Mouse (Mus musculus): ENCODE measurements at regions not wholly inside any gene's neighbourhood (a gene's known extent, or its start where the extent isn't known, plus 50 kb on each side); places are given as distances from the start of the nearest gene placed in this dataset.
"Not testable (repeated sequence)": the region's sequence is repeated elsewhere in the genome, so short reads cannot be mapped to it uniquely, and the experiment has no call there.

DNA sequence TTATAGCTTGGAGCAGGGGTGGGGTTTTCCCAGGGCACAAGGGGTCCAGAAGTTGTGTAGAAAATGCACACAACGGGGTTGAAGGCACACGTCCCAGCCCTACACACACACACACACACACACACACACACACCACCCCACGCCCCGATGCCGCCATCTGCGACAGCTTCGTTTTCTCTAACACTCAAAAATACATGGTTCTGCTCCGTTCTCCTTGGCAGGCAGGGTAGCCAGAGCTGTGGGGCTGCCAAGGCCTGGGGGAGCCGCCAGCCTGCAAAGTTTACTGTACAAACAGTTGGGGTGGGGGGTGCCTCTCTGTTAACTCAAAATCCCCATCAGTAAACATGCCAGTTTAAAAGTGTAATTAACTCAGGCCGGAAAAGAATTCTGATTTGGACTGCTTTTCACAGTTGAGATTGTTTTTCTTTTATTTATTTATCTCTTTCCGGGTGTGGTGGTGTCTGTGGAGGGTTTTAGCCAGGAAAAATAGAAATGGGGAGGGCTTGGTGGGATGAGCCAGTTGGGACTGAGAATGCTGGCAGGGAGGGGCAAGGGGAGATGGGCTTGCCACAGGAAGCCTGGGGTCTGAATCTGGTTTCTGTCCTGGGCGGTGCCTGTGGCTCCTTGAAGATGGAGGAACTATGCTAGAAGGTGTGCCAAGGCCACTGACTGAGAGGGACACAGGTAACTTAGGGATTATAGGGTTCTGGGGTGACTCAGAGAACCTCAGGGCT, 148.4 kb upstream of the Rtl1 start:
- DNase-seq (ENCODE audit: extremely low read depth, insufficient read length, low spot score): no peak

DNA sequence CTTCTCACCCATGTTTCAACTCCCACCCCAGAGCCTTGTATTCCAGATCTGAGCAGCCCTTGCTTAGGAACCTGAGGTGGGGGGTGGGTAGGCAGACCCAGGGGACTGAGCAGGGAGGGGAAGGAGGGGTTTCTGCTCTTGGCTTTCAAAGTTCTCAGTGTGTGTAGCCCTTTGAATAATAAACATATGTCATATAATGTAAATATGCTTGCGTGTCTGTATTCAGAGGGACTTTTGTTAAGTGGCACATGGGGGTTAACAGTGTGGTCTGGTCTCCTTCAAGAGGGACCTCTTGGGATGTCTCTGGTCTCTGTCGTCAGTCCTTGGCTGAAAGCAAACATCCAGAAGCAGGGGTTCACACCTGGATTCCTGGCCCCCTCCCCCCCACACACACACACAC, 149.1 kb upstream of the Rtl1 start:
- DNase-seq (ENCODE audit: extremely low read depth, insufficient read length, low spot score): no peak

DNA sequence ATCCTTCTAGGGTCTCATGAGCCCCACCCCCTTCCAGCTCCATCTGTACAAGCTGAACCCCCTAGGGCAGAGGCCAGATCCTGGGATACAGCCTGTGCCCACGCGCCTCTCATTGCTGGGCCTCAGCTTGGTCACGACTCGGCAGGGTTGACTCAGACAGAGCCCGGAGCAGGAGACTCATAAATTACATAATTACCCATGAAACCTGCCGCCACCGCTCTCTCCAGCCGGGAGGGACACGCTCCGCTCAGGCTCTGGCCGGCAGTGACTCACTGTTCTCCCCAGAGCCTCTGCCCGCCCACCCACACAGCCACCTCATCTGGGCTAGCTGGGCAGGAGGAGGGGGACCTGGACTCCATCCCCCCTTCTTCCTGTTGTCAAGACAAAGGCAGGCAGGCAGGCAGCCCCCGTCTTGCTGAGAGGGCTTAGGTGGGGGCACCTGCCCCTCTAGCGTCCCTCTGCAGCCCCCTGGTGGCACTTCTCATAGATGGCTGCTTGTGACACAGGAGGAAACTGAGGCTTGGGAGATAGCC, 149.6 kb upstream of the Rtl1 start:
- peak; percentile 80 for DNase-seq (ENCODE audit: extremely low read depth, insufficient read length, low spot score)

DNA sequence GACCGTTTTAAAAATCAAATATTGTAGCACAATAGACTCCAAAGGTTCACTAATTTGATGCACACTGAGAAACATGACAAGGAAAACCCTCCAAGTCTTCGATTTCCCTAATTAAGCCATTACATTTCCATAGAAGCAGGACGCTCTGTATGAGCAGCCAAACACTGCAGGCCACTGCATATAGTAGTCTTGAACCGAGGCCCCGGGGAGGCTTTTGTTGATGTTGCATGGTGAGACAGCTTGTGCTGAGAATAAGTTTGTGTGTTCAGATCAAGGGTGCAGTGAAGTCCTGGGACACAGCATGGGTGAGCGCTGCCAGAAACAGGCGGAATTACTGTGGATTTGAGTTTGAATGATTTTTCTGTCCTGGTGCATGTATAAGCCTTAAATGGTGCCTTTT, 154.9 kb upstream of the Rtl1 start:
- no peak for DNase-seq (ENCODE audit: extremely low read depth, insufficient read length, low spot score)

DNA sequence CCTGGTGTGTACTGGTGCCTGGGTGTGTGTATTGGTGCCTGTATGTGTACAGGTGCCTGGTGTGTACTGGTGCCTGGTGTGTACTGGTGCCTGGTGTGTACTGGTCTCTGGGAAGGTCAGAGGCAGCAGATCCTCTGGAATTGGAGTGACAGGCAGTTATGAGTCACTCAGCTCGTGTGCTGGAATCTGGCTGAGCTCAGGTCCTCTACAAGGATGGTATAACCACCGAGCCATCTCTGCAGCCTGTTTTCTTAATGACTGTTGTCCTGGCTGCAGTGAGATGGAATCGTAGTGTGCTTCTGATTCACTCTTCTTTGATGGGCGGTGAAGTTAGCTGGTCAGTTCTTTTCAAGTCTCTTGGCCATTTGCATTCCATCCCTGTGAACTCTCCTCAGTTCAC, 164.2 kb upstream of the Rtl1 start:
- no peak for DNase-seq (ENCODE audit: extremely low read depth, insufficient read length, low spot score)

DNA sequence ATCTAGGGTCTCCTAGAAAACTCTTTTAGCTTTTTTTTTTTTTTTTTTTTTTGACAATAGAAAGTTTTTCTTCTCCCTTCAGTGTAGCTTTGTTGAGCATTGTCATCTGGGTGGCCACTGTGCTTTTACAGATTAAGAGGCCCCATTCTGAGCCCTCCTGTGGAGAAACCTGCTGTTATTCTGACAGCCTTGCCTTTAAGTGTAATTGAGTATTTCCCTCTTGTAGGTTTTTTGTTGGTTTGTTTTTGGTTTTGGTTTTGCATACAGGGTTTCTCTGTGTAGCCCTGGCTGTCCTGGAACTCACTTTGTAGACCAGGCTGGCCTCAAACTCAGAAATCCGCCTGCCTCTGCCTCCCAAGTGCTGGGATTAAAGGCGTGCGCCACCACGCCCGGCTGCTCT, 166.5 kb upstream of the Rtl1 start:
- not testable (repeated sequence) for DNase-seq (ENCODE audit: extremely low read depth, insufficient read length, low spot score)

DNA sequence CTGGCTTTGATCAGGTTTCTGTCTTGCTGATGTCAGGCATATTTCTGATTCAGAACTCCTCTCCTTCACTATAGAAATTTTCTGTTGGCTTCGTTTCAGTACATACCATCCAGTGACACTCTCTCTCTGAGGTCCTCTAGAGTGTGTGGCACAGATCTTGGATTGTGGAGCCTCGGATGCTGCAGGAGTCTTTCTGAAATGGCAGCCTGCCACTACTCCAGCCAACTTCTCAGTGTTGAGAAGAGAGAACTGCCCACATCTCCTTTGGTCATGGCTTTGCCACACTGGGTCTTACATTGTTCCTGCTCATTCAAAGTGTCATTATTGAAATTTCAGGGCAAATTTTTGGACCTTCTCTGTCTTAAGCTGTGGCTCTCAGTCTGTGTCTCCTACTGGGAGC, 172.4 kb upstream of the Rtl1 start:
- no peak for DNase-seq (ENCODE audit: extremely low read depth, insufficient read length, low spot score)

DNA sequence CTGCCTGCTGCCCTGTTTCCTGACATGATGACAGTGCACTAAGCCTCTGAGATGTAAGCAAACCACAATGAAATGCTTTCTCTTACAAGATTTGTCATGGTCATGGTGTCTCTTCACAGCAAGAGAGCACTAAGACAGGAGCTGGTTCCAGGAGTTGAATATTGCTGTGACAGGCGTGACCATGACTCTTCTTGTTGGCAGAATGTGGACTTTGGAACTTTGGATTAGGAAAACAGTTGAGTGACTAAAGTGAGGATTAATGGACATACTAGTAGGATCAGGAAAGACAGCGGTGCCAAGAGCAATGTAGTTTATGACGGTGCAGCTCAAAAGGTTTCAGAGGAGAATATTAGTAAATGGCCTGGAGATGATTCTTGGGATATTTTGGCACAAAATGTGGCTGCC, 173.8 kb upstream of the Rtl1 start:
- no peak for DNase-seq (ENCODE audit: extremely low read depth, insufficient read length, low spot score)

DNA sequence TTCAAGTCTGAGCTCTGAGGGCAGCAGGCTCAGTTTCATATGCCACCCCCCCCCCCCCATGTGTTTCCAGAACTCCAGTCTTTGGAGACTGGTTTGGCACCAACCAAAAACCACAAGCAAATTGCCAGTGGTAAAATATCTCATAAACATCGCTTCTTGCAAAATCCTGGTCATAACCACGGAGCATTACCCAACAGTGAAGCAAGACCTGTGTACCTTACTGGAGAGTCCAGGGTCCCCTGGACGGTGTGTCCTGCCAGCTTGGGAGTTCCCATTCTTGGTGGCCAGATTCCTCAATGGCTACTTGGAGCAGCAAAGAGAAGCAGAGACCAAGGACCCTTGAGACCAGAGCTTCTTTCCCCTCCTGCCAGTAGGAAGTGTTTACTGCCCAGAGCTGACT, 198.7 kb upstream of the Rtl1 start:
- DNase-seq (ENCODE audit: extremely low read depth, insufficient read length, low spot score): peak; percentile 40

DNA sequence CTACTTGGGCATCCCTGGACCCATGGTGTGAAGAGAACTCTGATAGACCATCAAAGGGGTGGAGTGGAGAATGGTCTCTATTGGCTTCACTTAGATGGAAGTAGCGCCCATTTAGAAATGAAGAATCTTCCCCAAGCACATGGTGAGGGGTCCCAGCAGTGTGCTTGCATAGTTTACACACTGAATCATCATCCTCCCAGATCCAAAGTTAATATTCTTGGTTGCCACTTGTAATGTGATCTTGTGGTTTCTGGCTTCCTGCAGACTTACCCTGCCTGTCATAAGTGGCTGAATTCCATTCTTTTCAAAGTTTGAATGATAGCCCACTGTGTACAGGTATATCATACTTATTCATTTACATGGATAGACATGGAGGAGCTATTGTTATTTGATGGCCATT, 199.3 kb upstream of the Rtl1 start:
- DNase-seq (ENCODE audit: extremely low read depth, insufficient read length, low spot score): peak; percentile 19

DNA sequence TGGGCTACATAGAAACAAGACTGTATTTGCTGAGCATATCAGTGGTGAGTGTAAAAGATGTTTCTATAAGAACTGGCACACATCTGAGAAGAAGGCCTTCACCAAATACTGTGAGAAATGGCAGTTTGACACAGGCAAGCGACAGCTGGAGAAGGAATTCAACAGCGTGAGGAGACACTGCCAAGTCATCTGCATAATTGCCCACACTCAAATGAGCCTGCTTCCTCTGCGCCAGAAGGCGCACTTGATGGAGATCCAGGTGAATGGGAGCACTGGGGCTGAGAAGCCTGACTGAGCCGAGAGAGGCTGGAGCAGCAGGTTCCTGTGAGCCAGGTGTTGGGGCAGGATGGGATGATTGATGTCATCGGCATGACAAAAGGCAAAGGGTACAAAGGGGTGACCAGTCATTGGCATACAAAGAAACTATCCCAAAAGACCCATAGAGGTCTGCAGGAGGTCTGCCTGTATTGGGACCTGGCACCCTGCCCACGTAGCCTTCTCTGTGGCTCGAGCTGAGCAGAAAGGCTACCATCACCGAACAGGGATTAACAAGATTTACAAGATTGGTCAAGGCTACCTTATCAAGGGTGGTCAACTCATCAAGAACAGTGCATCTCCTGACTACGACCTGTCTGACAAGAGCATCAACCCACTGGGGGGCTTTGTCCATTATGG, 227.2 kb upstream of the Rtl1 start:
- DNase-seq (ENCODE audit: extremely low read depth, insufficient read length, low spot score): no peak

DNA sequence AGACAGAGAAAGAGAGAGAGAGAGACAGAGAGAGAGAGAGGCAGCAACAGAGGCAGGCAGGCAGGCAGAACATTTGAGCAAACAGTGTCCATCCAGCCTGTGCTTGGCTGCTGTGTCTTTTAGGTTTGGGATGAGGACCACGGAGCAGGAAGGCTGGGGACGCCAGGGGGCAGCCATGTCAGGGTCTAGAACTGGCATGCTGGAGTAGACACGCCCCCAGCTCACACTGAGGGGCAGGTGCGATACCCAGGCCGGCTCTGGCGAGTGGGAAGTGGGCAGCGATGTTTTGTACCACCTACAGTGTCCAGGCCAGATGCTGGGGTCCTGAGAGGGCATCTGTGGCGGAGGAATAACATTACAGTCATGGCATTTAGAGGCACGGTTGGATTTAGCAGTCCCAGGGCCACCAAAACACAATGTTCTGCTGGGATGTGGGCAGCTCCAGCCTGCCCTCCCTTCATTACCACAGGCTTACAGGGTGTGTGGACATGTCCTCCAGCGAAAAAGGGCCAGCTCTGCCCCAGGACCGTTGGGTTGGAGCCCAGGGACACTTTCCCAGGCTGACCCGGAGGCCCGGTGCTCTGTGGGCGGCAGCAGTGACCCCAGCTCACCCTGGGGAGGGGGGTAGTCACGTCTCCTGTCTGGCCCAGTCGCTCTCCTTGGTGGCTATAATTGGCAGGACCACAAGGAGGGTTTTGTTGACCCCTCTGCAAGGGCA, 230.3 kb upstream of the Rtl1 start:
- DNase-seq (ENCODE audit: extremely low read depth, insufficient read length, low spot score): no peak

DNA sequence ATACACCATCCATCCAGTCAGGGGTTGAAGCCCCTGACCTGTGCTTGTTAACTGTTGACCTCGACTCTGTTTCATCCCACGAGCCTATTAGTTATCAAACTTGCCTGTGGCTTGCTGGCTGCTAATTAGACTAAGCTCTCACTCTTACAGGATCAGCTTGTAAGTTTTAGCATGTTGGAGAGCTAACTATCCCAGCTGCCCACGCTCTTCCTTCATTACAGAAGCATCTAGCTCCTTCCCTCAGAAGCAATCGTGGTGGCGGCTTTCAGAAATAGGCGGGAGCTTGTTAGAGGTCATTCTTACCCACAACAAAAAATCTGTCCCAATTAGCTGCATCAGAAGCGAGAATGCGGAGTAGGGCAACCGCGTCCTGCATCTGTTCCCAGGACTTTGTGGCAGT, 232.8 kb upstream of the Rtl1 start:
- DNase-seq (ENCODE audit: extremely low read depth, insufficient read length, low spot score): no peak

DNA sequence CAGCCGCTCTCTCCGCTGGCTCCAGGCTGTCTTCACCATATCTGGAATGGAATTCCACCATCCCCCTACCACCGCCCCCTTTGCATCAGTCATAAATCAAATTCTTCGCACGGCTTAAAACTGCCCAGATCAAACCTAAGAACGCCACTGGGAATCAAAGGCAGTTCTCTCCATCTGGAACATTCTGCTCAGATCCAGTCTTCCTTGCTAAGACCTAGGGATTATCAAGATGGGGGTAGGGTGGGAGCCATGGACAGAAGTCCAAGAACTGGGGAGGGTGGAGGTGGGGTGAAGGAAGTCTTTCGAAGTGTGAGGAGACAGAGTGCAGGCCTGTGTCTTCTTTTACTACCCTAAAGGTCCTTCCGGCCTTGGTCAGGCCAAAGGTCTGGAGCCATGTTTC, 236.4 kb upstream of the Rtl1 start:
- DNase-seq (ENCODE audit: extremely low read depth, insufficient read length, low spot score): no peak

DNA sequence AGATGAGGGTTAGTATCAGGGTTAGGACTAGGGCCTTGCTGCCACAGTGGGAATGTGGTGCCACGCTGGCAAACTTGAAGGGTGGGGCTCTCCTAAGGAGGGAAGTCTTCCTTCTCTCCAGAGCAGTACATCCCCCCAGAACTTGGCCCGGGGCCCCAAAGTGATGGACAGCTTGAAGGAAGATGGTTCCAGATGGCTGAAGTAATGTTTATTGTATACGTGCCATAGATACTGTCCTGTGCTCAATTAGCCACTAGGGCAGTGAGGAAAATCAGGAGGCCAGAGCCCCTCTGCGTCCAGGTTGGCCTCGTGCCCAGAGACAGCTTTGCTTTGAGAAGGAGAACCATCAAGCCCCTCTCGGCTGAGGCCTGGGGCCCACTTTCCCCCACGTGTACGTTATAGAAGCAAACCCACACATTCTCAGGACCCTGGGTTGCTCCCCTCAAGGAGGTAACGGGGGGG, 239.0 kb upstream of the Rtl1 start:
- DNase-seq (ENCODE audit: extremely low read depth, insufficient read length, low spot score): no peak

DNA sequence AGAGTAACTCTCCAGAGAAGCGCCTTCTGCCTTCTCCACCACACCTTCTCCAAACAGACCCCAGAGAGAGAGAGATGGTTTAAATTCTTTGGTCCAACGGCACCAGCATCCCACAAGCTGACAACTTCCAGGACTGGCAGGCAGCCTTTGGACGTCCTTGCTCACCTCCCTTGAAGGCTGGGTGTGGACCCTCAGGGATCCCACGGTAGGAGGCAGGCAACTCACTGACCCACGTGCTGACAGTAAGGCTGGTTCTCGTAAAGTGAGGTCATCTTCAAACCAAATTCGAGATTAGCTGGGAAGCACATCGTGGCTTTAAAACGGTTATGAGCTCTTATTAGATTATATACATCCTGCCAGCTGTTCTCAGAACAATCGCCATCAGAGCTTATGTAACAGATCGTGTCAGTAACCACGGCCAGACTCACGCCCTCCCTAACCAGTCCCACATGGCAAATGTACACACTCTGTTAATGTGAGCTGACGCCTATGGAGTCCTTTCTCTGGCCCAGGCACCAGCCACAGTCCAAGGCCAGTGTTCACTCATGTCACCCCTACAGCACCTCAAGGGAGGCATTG, 239.9 kb upstream of the Rtl1 start:
- DNase-seq (ENCODE audit: extremely low read depth, insufficient read length, low spot score): no peak

DNA sequence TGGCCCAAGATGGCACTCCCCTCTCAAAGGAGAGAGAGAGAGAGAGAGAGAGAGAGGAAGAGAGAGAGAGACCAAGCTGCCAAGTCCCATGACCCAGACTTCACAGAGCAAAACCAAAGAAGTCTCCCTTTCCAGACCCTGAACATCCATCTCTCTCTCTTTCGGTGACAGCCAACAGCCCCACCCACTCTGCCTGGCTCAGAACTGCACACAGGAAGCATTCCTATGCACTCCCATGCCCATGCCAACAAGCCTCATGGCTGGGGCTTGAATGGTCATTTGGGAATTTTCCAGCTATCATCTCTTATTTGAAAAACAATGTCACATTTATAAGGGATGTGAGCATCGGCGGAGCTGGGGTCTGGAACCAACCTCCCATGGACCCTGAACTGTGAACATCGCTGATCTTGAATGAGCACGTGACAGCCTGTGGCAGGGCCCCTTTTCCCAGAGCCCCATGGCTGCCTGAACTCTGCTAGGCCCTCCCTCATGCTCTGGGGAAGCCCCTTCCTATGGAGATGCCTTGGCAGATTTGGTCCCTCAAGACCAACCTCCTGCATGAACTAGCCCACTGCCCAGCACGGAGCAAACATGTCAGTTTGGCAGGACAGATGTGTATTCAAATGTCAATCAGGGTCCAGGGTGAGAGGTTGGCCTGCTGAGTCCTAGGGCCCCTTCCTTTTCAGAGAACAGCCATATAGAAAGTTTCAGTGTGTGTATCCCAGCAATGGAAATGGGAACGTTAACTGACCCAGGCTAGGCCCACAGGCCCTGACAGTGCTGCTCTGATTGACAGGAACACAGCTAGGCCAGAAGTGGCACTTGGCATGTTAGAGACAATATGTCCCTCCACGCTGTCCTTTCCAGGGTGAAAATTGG, 244.8 kb upstream of the Rtl1 start:
- DNase-seq (ENCODE audit: extremely low read depth, insufficient read length, low spot score): no peak

DNA sequence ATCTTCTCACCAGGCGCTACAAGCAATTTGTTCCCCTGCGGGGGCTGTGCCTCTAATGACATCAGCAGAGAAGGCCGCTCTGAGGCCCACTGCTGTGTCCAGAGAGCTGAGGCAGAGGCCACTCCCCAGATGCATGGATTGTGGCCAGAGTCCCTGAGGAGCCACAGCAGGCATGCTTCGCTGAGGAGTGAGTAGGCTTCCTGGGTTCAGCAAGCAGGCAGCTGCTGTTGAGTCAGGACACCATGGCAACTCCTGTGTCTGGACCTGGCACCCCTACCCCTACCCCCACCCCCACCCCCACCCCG, 245.4 kb upstream of the Rtl1 start:
- no peak for DNase-seq (ENCODE audit: extremely low read depth, insufficient read length, low spot score)

DNA sequence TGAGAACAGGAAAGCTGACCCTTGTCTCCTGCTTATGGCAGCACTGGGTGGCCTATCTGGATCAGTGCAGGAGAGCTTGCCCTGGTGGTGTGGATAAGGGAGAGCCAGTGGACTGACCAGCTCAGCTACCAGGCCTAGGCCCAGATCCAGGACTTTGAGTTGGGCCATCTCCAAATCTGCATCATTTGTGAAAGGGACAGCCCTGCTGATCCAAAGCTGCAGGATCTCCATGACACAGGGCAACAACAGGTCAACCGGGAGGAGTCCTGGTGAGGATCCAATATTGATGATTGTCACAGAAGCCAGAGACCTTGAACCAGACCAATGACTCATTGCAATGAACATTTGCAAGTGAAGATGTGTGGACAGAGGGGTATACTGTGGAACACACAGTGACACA, 256.2 kb upstream of the Rtl1 start:
- no peak for DNase-seq (ENCODE audit: extremely low read depth, insufficient read length, low spot score)

DNA sequence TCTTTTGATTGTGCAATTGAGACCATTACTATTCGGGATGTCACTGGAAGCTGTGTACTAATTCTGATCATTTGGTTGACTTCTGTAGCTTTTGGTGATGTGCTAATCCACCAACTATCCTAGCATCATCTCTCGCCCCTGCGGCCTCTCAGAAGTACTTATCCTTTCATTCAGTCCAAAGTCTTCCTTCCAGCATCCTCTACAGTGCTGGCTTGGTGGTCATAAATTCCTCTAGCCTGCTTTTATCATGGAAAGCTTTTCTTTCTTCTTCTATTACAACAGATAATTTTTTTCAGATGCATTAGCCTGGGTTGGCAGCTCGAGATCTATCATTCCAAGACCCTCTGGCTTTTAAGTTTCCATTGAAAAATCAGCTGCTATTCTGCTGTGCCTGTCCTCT, 257.6 kb upstream of the Rtl1 start:
- DNase-seq (ENCODE audit: extremely low read depth, insufficient read length, low spot score): no peak

DNA sequence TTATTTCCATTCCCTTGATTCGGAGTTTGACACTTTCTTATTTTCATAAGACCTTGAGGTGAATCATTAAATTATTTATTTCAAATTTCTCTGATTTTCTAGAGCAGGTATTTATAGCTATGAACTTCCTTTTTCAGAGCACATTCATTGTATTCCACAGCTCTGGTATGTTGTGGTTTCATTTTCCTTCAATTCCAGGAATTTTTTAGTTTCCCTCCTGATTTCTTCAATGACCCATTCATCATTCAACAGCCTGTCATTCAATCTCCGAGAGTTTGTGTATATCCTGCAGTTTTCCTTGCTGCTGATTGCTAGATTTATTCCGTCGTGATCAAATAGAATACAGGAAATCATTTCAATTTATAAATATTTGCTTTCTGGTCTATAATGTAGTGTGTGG, 264.7 kb upstream of the Rtl1 start:
- DNase-seq (ENCODE audit: extremely low read depth, insufficient read length, low spot score): no peak

Data from 3134 (cell line).